Mouse (Mus musculus): ENCODE measurements around the gene Lsm4.

The Lsm4 gene

DNA sequence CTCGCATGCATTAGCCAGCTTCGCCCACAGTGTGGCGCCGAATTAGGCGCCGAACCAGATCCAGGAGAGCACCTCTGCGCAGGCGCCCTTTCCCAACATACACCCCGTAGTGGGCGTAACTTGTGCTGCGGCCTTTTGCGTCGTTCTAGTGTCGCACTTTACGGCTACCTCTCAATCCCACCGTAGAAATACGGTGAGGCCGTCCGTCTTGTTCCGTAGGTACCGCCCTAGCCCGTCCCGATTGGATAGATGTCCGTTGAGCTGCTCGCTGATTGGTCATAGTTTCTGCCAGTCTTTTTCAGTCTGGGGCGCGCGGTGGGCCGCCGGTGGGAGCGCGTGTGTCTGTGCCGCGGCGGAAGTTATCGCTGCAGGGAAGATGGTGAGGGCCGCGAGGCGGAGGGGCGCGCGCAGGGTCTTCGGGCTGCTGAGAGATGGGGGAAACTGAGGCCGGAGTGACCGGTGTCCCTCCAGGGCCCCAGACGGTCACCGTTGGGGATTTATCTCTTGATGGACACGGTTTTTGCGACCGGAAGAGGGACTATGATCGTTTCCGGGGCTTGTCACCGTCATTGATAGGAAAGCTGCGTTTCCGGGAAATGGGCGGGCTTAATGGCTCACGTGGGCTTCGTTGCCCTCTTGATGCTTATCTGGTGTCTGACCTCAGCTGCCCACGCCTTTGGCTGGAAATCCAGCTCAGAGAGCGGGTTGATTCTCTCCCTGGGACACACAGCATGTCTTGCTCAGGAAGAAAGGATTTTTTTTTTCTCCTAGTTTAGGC, at the start of gene Lsm4:
Gene Lsm4, plus strand, starts transcription at position 170 of the 778 bp plus-strand sequence.
- DNase-seq (ENCODE audit: low read depth, low spot score) = peak; percentile 100

GRCm38 (mm10) chr8:70625104-70625503, 47.9 kb upstream of the Lsm4 start:
- DNase-seq (ENCODE audit: low read depth, low spot score) = peak; percentile 61

- no peak for DNase-seq (ENCODE audit: low read depth, low spot score)
Observed at GRCm38 (mm10) chr8:70627041-70627440, 46.0 kb upstream of the Lsm4 start.

DNA sequence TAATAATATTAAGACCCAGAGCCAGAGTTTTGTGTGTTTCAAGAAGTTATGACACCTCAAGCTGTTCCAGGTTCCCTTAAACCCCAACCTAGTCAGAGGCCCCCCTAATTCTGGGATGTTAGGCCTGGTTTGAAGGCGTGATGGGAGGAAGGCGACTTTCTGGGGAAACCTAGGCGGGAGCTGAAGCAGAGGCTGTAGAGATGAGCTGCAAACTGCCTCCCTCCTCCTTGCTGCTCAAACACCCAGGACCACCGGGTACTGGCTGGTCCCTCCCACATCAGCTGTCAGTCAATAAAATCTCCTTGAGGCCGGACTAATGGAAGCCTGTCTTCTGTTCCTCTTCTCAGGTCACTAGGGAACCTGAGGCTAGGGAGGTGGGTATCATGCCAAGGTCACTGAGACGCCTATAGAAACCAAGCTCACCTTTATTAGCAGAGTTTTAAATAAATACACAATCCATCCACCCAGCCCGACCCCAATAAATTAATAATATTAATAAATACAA, 44.0 kb upstream of the Lsm4 start:
- no peak for DNase-seq (ENCODE audit: low read depth, low spot score)

GRCm38 (mm10) chr8:70629574-70630531, 43.2 kb upstream of the Lsm4 start:
- peak; percentile 97 for DNase-seq (ENCODE audit: low read depth, low spot score)

DNA sequence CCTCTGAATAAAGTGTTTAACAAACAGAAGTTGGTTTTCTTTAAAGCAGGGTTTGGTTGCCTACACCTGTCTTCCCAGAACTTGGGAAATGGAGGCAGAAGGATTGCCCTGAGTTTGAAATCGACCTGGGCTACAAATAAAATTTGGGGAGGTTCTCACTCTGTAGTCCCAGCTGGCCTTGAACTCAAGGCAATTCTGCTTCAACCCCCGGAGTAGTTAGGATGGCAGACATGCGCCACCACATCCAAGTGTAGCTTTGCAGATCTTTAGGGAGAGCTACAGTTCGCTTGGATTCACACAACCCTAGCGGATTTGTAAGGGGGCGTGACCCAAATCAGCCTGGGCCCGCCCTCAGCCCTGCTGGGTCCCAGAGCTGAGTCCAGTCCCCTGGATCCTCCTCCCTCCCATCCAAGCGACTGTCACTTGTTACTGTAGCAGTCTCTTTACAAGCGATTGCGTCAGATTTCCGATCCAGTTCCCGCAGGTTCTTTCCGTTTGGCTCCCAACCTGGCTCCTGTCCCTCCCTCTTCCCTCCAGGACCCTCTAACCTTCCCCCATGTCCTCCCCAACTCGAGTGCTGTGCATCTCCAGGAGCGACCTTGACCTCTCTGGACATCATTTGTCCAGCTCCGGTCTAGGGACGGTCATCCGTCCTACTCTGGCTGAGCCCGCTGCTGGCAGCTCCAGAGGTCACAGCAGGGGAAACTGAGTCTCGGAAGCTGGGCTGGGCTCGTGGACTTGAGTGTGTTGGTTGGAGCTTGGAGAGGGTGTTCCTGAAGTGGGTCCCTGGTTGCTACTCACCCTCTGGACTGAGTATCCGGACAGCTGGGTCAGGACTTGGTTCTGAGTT, 42.3 kb upstream of the Lsm4 start:
- DNase-seq (ENCODE audit: low read depth, low spot score) = peak; percentile 98

GRCm38 (mm10) chr8:70631436-70631835, 41.6 kb upstream of the Lsm4 start:
- DNase-seq (ENCODE audit: low read depth, low spot score) = peak; percentile 54

DNA sequence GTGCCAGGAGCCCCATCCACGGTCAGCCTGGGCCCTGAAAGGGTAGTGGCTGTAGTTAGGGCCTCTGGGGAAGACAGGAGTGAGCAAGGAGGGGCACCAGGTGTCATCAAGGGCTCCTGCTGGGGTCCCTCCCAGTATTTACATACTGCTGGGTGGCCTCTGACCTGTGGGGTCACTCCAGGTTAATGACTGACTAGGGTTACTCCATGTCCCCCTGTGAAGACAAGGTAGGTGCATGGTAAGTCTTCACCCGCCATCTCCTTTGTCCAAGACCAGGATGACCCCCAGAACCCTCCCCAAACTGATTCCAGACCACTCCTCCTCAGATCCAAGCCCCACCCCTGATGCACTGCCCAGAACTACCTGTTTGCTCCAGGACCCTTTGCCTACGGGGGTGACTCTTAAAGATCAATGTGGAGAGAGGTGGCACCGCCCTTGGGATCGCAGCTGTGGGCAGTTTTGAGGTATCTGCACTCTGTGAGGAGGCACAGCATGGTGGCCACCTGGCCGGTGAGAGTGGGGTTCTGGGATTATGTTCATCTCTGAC, 40.6 kb upstream of the Lsm4 start, which contains the start of gene Gdf15:
Gene Gdf15, minus strand, starts transcription at position 111 of the 547 bp plus-strand sequence.
- peak; percentile 64 for DNase-seq (ENCODE audit: low read depth, low spot score)

GRCm38 (mm10) chr8:70634066-70634465, 39.0 kb upstream of the Lsm4 start:
- no peak for DNase-seq (ENCODE audit: low read depth, low spot score)

GRCm38 (mm10) chr8:70635527-70635926, 37.5 kb upstream of the Lsm4 start:
- no peak for DNase-seq (ENCODE audit: low read depth, low spot score)

DNA sequence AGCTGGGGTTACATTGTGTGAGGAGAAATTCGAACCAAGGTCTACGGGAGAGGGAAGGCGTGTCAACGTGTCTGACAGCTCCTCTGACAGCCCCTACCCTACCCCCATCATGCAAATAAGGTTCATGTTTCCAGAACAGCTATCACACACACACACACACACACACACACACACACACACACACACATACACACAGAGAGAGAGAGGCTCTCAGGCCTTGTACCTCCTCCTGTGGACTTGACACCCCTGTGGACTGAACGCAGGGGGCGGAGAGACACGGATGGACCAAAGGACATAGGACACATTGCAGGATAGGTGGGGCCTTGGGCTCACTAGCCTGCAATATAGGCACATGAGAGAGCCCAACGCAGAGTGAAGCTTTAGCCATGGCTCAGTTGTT, 36.2 kb upstream of the Lsm4 start:
- no peak for DNase-seq (ENCODE audit: low read depth, low spot score)

DNA sequence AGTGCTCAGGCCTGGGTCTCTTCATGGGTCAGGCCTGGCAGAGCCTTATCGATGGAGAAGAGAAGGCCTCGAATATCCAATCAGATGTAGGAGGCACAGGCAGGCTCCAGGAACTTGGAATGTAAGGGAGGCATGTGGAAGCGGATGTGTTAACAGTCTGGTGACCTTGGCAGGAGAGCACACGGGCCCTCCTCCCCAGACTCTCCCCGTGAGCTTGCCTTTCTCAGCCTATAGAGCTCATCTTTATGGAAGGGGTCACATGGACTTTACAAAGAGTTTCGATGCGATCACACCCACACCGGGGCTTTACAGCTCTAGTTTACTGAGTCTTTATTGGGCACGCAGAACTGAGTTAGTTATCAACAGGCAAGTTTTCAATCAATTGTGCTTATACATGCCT, 34.3 kb upstream of the Lsm4 start:
- peak; percentile 82 for DNase-seq (ENCODE audit: low read depth, low spot score)

GRCm38 (mm10) chr8:70643019-70643418, 30.0 kb upstream of the Lsm4 start:
- DNase-seq (ENCODE audit: low read depth, low spot score) = no peak

GRCm38 (mm10) chr8:70644065-70644464, 29.0 kb upstream of the Lsm4 start:
- DNase-seq (ENCODE audit: low read depth, low spot score) = peak; percentile 95

- DNase-seq (ENCODE audit: low read depth, low spot score) = no peak
Observed at GRCm38 (mm10) chr8:70645501-70646224, 27.4 kb upstream of the Lsm4 start.

GRCm38 (mm10) chr8:70646369-70646768, 26.7 kb upstream of the Lsm4 start:
- no peak for DNase-seq (ENCODE audit: low read depth, low spot score)

GRCm38 (mm10) chr8:70646775-70647174, 26.3 kb upstream of the Lsm4 start:
- peak; percentile 84 for DNase-seq (ENCODE audit: low read depth, low spot score)

DNA sequence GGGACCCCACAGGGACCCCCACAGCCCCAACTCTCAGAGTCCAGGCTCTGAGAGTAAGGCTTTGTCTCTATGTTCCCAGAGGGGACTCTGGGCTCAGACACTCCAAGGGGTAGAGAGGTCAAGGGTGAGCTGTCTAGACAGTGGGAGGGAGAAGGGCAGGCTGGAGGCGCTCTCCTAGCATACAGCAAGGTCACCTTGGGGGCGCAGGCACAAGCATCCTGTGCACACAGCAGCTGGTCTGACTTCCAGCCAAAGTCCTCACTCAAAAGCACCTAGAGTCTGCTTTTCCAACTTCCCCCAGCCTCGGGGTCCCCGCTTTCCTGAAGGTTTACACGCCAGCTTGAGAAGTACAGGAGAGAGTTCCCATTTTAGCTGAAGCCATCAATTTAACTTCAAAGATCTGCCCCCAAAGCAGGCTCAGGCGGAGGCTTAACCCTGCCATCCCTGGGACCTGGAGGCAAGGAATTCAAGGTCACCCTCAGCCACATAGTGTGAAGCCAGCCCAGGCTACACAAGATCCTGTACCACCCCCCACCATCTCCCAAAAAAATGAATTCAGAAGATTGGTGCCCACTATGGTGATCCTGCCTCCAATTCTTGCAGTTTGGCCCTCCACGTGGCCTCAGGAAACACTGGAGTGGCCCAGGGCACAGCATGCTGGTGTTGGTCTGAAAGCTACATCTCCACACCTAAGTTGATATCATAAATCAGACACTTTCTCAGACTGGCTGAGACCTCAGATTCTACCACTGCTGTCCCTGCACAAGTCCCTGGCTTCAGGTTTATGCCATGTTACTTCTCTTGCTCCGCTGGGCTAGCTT, 25.5 kb upstream of the Lsm4 start:
- peak; percentile 99 for DNase-seq (ENCODE audit: low read depth, low spot score)

DNA sequence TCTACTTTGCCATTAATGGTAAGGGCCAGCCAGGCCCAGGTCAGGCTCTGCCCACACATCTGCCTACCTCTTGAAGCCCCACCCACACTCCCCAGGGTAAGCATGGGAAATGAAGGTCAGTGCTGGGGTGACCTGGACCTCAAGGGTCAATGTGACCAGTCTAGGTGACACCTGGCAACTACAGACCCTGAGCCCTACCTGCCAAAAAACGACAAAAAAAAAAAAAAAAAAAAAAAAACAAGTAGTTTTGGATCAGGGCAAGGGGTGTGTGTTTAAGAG, 24.9 kb upstream of the Lsm4 start:
- DNase-seq (ENCODE audit: low read depth, low spot score) = no peak

DNA sequence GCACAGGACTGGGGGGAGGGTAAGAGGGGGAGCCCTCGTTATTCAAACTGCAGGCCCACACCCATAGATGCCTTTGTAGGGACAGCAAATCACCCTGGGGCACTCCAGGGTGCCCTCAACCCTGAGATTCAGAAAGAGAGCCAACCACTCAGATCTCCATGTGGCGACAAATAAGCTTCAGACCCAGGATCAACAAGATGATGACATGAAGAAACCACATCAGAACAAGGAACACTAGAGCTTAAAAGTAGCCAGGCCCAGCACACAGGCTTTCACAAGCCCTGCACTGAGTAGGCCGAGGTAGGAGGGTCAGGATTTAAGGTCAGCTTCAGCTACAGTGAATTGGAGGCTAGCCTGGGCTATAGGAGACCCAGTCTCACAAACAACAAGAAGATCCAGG, 24.1 kb upstream of the Lsm4 start:
- peak; percentile 73 for DNase-seq (ENCODE audit: low read depth, low spot score)
